Mouse (Mus musculus): ENCODE measurements around the gene Cmah.

Cmah gene

DNA sequence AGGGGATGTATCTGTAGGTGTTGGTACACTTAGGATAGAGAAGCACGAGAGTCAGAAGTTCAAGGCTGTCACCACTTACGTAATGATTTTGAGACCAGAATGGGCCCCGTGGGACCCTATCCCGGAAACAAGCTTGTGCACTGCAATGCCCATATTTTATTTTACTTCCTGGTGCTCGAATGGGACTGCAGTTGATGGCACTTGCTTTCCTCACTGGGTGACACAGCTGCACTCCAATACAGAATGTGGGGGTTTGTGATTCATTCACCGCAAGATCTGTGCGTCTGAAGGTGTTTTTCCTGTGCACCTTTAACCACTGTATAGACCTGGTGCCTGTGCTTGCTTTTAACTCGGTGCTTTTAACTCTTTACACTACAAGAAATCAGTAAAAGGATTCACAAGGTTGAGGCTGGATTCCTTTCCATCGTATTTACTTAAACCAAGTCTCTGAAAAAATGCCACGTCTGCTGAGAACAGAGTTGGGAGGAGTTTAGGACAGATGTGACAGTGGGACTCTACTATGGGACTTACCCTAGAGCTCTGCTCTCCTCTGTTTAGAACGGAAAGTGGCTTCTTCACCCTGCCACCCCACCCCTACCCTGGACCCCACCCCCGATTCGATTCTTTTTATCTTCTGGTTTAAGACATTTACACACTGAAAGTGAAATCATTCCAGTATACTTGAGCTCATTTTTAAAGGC, 88.5 kb downstream of the Cmah start:
- intact Hi-C loops (cut with DNase I), result no loop called here

DNA sequence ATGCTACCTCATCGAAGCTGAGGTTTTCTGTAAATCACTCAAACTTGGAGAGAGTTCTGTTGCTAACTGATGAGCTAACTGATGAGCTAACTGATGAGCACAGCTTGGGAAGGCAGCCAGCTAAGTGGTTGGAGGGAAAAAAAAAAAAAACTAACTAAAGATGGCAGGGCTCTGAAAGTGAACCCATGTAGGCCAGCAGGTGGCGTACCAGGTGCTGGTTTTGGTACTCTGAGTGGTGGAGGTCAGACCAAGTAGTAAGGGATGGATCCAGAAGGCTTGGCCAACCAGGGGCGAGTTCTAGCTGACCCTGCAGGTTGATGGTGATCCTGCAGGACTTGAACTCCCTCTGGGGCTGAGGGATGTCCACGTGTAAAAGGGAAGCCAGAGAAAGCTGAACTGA, 89.2 kb downstream of the Cmah start:
- intact Hi-C loops (cut with DNase I), result no loop called here

DNA sequence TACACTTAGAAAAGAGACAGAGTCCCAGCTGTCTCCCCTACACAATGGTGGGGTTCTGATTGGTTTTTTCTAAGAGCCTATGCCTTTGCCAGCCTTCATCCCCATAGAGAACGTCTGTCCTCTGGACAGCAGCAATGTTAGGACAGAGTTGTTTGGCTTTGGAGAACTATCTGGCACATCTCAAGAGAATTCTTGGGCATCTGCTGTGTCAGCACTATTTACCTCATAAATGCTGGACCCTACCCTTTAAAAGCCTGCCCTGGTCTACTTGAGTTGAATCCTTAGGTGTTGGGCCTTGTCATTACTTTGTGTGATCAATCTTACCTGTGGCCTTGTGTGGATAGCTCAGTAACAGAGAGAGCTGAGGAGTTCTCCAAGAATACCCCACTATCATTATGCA, 90.8 kb downstream of the Cmah start:
- intact Hi-C loops (cut with DNase I), result no loop called here

GRCm38 (mm10) chr13:24418814-24419213, 91.6 kb downstream of the Cmah start:
- intact Hi-C loops (cut with DNase I), result no loop called here

GRCm38 (mm10) chr13:24419560-24420250, 92.5 kb downstream of the Cmah start:
- intact Hi-C loops (cut with DNase I), result no loop called here

DNA sequence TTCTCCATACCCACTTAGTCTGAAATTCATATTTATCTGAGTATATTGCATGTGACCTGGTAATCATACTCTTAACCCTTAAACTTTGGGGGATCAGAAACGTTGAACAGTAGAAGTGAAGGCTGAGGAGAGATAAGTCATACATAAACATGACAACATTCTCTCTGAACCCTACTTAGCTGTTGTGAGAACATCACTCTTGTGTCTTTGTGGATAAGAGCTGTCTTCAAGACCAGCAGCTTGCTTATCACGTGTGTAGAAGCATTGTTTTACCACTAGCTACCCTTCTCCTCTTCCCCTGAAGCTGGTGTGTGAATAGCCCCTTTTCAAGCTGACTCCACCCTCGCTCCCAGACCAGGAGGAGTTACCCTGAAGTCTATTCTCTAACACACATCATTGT, 94.8 kb downstream of the Cmah start:
- intact Hi-C loops (cut with DNase I), result no loop called here

- intact Hi-C loops (cut with DNase I), result no loop called here
Observed at GRCm38 (mm10) chr13:24430215-24430614, 103.0 kb downstream of the Cmah start.

GRCm38 (mm10) chr13:24431593-24431992, 104.4 kb downstream of the Cmah start:
- intact Hi-C loops (cut with DNase I), result no loop called here

- intact Hi-C loops (cut with DNase I), result no loop called here
Observed at GRCm38 (mm10) chr13:24442272-24442671, 115.1 kb downstream of the Cmah start.

- intact Hi-C loops (cut with DNase I), result no loop called here
Observed at GRCm38 (mm10) chr13:24443763-24444347, 116.7 kb downstream of the Cmah start.

DNA sequence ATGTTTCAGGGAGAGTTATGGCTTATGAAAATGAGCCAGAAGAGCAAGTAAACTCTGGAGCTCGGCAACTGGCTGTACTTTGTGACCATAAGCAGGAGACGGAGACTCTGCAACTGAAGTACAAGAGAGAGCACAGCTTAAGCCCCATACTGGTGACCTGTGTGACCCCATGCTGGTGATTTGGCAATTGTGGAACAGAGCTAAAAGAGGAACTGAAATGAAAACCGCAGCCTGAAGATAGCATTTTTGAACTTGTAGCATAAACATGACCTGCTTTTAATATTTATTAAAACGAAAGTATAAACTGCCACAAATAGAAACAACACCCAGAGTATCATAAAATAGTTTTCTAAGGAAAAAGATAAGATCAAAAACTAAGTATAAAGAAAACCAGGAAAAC, 117.5 kb downstream of the Cmah start:
- intact Hi-C loops (cut with DNase I), result no loop called here

DNA sequence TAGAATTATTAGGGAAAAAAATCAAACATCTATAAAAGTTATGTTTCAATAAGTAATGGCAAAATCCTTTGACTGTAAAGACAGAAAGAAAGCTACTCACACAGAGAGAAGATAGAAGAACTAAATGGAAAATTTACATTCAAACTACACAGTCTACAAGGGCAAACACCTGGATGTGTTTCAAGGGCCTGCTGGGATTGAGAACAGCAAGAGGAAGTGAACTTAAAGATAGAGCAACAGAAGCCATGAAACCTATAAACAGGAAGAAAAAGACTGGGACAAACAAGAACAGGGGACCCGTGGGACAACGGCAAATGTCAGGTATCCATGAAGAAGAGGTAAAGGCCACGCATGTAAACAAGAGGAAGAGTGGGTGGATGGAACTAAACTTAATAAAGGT, 118.0 kb downstream of the Cmah start:
- intact Hi-C loops (cut with DNase I), result no loop called here

- intact Hi-C loops (cut with DNase I), result no loop called here
Observed at GRCm38 (mm10) chr13:24446081-24446480, 118.9 kb downstream of the Cmah start.

GRCm38 (mm10) chr13:24447043-24447442, 119.8 kb downstream of the Cmah start:
- intact Hi-C loops (cut with DNase I), result no loop called here

GRCm38 (mm10) chr13:24448578-24448977, 121.4 kb downstream of the Cmah start:
- intact Hi-C loops (cut with DNase I), result no loop called here

DNA sequence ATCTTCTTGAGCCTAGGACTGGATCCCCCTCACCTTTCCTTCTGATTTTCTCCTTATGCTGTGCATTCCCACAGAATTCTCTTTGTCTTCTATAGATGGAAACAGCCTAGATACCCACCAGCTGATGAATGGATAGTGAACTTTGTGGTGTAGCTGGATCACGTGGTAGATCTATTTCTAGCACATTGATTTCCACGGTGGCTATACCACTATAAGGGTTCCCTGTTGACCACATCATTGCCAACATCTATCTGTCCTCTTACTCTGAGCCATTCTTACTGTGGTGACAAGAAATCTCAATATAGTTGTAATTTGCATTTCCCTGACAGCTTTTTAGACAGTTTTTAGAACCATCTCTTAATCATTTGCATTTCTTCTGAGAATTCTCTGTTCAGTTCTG, 124.3 kb downstream of the Cmah start:
- intact Hi-C loops (cut with DNase I), result no loop called here

GRCm38 (mm10) chr13:24453737-24454136, 126.5 kb downstream of the Cmah start:
- intact Hi-C loops (cut with DNase I), result no loop called here

GRCm38 (mm10) chr13:24456385-24456784, 129.2 kb downstream of the Cmah start:
- intact Hi-C loops (cut with DNase I), result no loop called here

DNA sequence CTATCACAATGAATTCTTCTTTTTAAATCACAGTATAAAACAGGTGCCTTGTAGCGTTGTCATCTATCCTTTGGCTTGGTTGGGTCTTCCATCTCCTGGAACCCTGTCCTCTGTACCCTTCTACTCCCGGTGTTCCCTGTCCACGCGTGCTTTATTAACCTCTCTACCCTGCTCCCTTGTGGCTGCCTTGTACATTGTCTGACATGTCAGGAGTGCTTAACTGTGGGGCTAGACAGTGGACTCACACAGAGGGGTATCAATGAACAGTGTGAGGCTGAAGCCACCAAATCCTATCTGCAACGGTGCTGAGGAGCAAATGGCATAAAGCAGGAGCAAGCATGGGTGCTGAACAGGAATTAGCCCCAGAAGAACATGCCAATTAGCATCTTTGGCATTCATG, 133.3 kb downstream of the Cmah start:
- intact Hi-C loops (cut with DNase I), result no loop called here

GRCm38 (mm10) chr13:24463767-24464166, 136.6 kb downstream of the Cmah start:
- intact Hi-C loops (cut with DNase I), result no loop called here

- intact Hi-C loops (cut with DNase I), result no loop called here
Observed at GRCm38 (mm10) chr13:24466027-24466426, 138.8 kb downstream of the Cmah start.

GRCm38 (mm10) chr13:24467806-24468205, 140.6 kb downstream of the Cmah start:
- intact Hi-C loops (cut with DNase I), result no loop called here

- intact Hi-C loops (cut with DNase I), result no loop called here
Observed at GRCm38 (mm10) chr13:24477564-24477963, 150.4 kb downstream of the Cmah start.
